Mouse (Mus musculus): ENCODE results near the gene Fcho1. TPM values are rescaled to one million over a fixed set of nuclear protein-coding genes. Genes with fewer than 3 reads are reported as not detected.
"Not testable (repeated sequence)": the region's sequence is repeated elsewhere in the genome, so short reads cannot be mapped to it uniquely, and the experiment has no call there.

The Fcho1 gene
- polyA plus RNA-seq, 1 experiment from 2014 or later: 12.6 TPM

- H3K4me1 ChIP-seq: peaks cover 13% of the 10 kb centered on the region
- H3K27ac ChIP-seq; H3K36me3 ChIP-seq (replicated peaks); DNase-seq (ENCODE audit: extremely low spot score, low spot score); H3K4me3 ChIP-seq; H3K9me3 ChIP-seq: not testable (repeated sequence)
- peaks cover 18% of the 10 kb centered on the region for H3K27me3 ChIP-seq (ENCODE audit: poor library complexity, severe bottlenecking)
Measured at GRCm38 (mm10) chr8:71738316-71738715, 12.8 kb upstream of the Fcho1 start.

- Histone ChIP-seq H3K4me1 (peaks cover 24% of the 10 kb centered on the region), H3K27ac (no peak overlapping the region), H3K4me3 (no peak overlapping the region), H3K27me3 (ENCODE audit: poor library complexity, severe bottlenecking) (peaks cover 41% of the 10 kb centered on the region), H3K36me3 (replicated peaks) (no peaks in the 10 kb centered on the region), H3K9me3 (no peaks in the 10 kb centered on the region)
- DNase-seq (ENCODE audit: extremely low spot score, low spot score): no peak
- WGBS: 47% methylated on average over 3 of the region's 3 CpGs
Measured at GRCm38 (mm10) chr8:71731652-71732230, 6.2 kb upstream of the Fcho1 start.

DNA sequence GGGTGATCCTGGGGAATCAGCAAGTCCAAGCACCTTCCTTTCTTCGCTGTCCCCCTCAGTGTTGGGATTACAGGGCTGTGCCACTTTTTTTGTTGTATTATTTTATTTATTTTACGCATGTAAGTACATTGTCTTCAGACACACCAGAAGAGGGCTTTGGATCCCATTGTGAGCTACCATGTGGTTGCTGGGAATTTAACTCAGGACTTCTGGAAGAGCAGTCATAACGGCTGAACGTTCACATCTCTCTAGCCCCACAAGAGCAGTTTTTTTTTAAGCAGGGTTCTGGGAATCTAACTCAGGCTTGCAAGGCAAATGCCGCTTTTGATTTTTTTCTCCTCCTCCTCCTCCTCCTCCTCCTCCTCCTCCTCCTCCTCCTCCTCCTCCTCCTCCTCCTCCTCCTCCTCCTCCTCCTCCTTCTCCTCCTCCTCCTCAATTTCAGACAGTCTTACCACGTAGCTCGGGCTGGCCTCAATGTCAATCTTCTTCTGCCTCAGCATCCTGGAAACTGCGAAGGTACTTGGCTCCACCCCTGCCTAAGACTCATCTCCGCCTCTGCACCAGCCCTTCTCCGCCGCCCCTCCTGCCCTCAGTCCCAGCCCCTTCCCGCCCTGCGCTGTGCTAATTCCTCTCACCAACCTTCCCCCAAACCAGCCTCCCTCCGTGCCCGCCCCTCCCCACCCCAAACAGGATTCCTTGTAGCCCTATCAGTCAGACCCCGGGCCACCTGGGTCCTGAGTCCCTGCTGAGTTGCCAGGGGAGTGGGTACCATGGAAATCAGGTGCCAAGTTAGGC lies 3.5 kb upstream of the Fcho1 start:
- H3K9me3 ChIP-seq: no peaks in the 10 kb centered on the region
- no peaks in the 10 kb centered on the region for H3K36me3 ChIP-seq (replicated peaks)
- peaks cover 67% of the 10 kb centered on the region for H3K27me3 ChIP-seq (ENCODE audit: poor library complexity, severe bottlenecking)
- 4% methylated on average over 16 of the region's 16 CpGs for WGBS
- no peak for DNase-seq (ENCODE audit: extremely low spot score, low spot score)
- H3K27ac ChIP-seq: peak overlapping the region; percentile 64
- peaks cover 40% of the 10 kb centered on the region for H3K4me1 ChIP-seq
- peak overlapping the region; percentile 49 for H3K4me3 ChIP-seq

DNA sequence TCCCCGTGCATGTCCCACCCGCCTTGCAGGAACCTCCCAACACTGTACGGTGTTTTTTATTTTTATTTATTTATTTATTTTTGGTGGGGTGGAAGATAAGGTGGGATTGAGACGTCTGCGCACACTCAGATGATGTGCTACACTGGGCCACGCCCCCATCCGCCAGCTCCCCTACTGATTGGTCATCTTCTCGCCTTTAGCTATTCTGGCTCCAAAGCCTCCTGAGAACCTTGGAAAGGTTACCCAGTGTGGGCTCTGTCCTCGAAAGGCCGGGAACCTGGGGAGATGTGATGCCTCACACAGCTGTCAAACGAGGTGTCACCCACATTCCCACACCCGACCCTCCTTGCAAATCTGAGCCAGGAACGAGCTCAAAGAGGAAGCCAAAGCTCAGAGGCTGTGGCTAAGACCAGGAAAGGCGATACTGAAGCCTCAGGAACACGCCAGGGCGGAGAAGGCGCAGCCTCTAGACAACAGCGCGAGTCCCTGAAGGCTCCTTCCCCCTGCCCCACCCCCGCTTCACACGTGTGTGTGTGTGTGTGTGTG lies 2.8 kb upstream of the Fcho1 start:
- Histone ChIP-seq H3K9me3 (no peaks in the 10 kb centered on the region), H3K4me1 (peaks cover 40% of the 10 kb centered on the region), H3K27me3 (ENCODE audit: poor library complexity, severe bottlenecking) (peaks cover 74% of the 10 kb centered on the region), H3K36me3 (replicated peaks) (no peaks in the 10 kb centered on the region), H3K27ac (peak overlapping the region; percentile 64), H3K4me3 (peak overlapping the region; percentile 49)
- DNase-seq (ENCODE audit: extremely low spot score, low spot score): peak; percentile 52
- WGBS: 8% methylated on average over 20 of the region's 21 CpGs

GRCm38 (mm10) chr8:71724389-71724788 lies 1.1 kb downstream of the Fcho1 start:
- no peak for DNase-seq (ENCODE audit: extremely low spot score, low spot score)
- Histone ChIP-seq H3K27ac (no peak overlapping the region), H3K4me1 (peaks cover 59% of the 10 kb centered on the region), H3K9me3 (no peaks in the 10 kb centered on the region), H3K4me3 (peak overlapping the region; percentile 86; the same call in 1 of the 2 replicates), H3K27me3 (ENCODE audit: poor library complexity, severe bottlenecking) (peaks cover 74% of the 10 kb centered on the region), H3K36me3 (replicated peaks) (no peaks in the 10 kb centered on the region)
- 80% methylated on average over 4 of the region's 4 CpGs for WGBS

GRCm38 (mm10) chr8:71723047-71723551 lies 2.4 kb downstream of the Fcho1 start:
- no peak overlapping the region for H3K4me3 ChIP-seq
- H3K4me1 ChIP-seq: peaks cover 59% of the 10 kb centered on the region
- 71% methylated on average over 14 of the region's 14 CpGs for WGBS
- H3K27ac ChIP-seq: no peak overlapping the region
- H3K27me3 ChIP-seq (ENCODE audit: poor library complexity, severe bottlenecking): peaks cover 61% of the 10 kb centered on the region
- DNase-seq (ENCODE audit: extremely low spot score, low spot score): no peak
- no peaks in the 10 kb centered on the region for H3K9me3 ChIP-seq
- no peaks in the 10 kb centered on the region for H3K36me3 ChIP-seq (replicated peaks)

- WGBS: 35% methylated on average over 7 of the region's 7 CpGs
- H3K27ac ChIP-seq: peak overlapping the region; percentile 78
- peak; percentile 82 for DNase-seq (ENCODE audit: extremely low spot score, low spot score)
- peak overlapping the region; percentile 23; the same call in 1 of the 2 replicates for H3K4me3 ChIP-seq
- H3K36me3 ChIP-seq (replicated peaks): peaks cover 4% of the 10 kb centered on the region; the same call in 1 of the 2 replicates
- peaks cover 51% of the 10 kb centered on the region for H3K4me1 ChIP-seq
- peaks cover 31% of the 10 kb centered on the region for H3K27me3 ChIP-seq (ENCODE audit: poor library complexity, severe bottlenecking)
- no peaks in the 10 kb centered on the region for H3K9me3 ChIP-seq
Measured at GRCm38 (mm10) chr8:71719928-71720457, 5.5 kb downstream of the Fcho1 start.

DNA sequence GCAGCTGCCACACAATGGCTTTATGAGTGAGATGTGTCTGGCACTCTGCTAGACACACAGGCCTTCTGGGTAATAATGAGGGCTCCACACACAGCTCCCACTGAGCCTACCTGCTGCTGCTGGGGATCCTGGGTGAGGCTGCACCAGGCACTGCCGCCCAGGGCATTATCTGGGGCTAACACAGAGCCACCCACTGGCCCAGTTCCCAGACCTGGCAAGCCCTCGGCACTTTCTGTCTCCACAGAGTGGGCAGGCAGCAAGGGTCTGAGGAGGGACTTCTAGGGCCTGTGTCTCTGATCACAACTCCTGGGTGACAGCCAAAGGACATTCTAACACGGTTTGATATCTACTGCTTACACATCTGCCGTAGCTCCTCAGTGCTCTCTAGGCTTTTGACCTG lies 6.3 kb downstream of the Fcho1 start:
- H3K27ac ChIP-seq: peak overlapping the region; percentile 78
- peaks cover 4% of the 10 kb centered on the region; the same call in 1 of the 2 replicates for H3K36me3 ChIP-seq (replicated peaks)
- DNase-seq (ENCODE audit: extremely low spot score, low spot score): no peak
- no peaks in the 10 kb centered on the region for H3K9me3 ChIP-seq
- H3K4me3 ChIP-seq: no peak overlapping the region
- H3K27me3 ChIP-seq (ENCODE audit: poor library complexity, severe bottlenecking): peaks cover 23% of the 10 kb centered on the region
- peaks cover 43% of the 10 kb centered on the region for H3K4me1 ChIP-seq
- WGBS: 72% methylated on average over 4 of the region's 4 CpGs

DNA sequence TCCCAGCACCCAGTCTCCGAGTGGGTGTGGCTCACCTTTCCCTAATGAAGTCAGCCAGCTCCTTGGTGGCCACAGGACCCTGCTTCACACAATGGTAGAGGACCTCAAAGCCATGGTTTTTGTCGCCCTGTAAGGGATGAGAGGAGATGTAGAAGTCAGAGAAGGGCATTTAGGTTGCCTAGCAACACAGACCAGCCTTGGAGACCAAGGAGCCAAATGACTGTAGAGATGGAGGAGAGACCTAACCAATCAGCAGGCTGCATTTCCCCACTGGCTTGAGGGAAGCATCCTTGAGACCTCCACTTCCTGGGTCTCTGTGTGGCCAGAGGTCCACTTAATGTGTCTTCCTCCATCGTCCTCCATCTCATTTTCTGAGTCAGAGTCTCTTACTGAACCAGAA lies 7.3 kb downstream of the Fcho1 start:
- no peaks in the 10 kb centered on the region for H3K9me3 ChIP-seq
- H3K36me3 ChIP-seq (replicated peaks): peaks cover 4% of the 10 kb centered on the region; the same call in 1 of the 2 replicates
- 24% methylated on average over 3 of the region's 3 CpGs for WGBS
- peaks cover 14% of the 10 kb centered on the region; the same call in 1 of the 2 replicates for H3K27me3 ChIP-seq (ENCODE audit: poor library complexity, severe bottlenecking)
- no peak overlapping the region for H3K27ac ChIP-seq
- H3K4me1 ChIP-seq: peaks cover 43% of the 10 kb centered on the region
- H3K4me3 ChIP-seq: no peak overlapping the region
- DNase-seq (ENCODE audit: extremely low spot score, low spot score): no peak

DNA sequence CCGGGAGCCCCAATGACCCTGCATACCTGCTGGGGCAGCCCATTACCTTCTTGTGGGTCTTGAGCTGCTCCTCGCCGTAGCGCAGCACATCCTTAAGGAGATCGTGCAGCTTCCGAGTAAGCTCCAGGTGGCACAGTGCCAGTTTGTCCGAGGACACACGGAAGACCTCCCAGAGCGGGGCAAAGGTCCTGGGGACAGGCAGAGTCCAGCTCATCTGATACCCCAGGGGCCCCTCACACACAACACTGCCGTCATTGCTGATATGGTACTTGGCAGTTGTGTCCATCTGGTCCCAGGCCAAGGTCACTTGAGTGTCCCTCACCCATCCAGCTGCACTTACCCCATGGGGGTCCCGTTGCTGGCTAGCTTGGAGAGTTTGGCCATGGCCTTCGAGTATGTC lies 8.4 kb downstream of the Fcho1 start:
- no peak overlapping the region for H3K4me3 ChIP-seq
- peaks cover 8% of the 10 kb centered on the region; the same call in 1 of the 2 replicates for H3K27me3 ChIP-seq (ENCODE audit: poor library complexity, severe bottlenecking)
- peaks cover 42% of the 10 kb centered on the region for H3K4me1 ChIP-seq
- no peak overlapping the region for H3K27ac ChIP-seq
- H3K36me3 ChIP-seq (replicated peaks): peaks cover 7% of the 10 kb centered on the region; the same call in 1 of the 2 replicates
- no peak for DNase-seq (ENCODE audit: extremely low spot score, low spot score)
- 94% methylated on average over 12 of the region's 12 CpGs for WGBS
- H3K9me3 ChIP-seq: no peaks in the 10 kb centered on the region

DNA sequence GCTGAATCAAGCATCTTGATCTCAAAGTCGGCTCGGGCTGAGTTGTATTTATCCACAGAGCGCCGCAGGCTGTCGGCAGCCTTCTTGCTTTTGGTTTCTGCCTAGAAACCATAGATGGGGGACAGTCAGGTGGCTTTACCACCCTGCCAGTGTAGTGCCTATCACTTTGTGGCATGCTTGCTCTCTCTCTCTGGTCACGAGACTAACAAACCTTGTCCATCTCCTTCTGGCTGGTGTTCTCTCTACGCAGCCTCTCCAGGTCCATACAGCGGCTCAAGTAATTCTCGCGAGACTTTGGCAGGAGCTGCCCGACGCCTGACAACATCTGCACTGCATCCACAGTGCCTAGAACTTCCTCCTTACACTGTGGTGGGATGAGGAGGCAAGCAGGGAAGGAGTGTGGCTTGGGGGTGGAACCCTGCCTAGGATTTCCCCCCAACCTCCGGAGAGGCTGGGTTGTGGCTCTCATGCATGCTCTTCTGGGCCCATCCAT lies 8.9 kb downstream of the Fcho1 start:
- Histone ChIP-seq H3K4me3 (no peak overlapping the region), H3K4me1 (peaks cover 38% of the 10 kb centered on the region), H3K27me3 (ENCODE audit: poor library complexity, severe bottlenecking) (peaks cover 10% of the 10 kb centered on the region; the same call in 1 of the 2 replicates), H3K9me3 (no peaks in the 10 kb centered on the region), H3K27ac (no peak overlapping the region), H3K36me3 (replicated peaks) (peaks cover 9% of the 10 kb centered on the region; the same call in 1 of the 2 replicates)
- no peak for DNase-seq (ENCODE audit: extremely low spot score, low spot score)
- 88% methylated on average over 13 of the region's 13 CpGs for WGBS

DNA sequence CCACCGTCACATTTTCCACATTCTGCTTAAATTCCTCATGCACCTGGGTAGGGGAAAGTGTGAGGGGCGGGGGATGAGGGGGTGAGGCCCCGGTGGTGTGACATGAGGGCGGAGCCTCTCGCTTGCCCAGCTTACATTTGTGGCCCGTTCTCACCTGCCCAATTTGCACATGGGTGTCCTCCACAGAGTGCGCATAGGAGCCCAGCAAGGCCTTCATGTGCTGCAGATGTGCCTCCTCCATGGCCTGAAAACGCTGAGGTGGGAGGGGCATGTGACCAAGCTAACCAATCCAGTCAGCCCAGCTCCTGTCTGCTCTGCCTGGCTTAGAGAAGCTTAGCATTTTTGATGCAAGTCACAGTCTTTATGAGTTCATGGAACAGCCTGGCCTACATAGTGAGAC lies 10.0 kb downstream of the Fcho1 start:
- H3K27ac ChIP-seq: no peak overlapping the region
- WGBS: 55% methylated on average over 8 of the region's 8 CpGs
- peaks cover 27% of the 10 kb centered on the region for H3K4me1 ChIP-seq
- H3K27me3 ChIP-seq (ENCODE audit: poor library complexity, severe bottlenecking): peaks cover 20% of the 10 kb centered on the region
- no peak overlapping the region for H3K4me3 ChIP-seq
- H3K9me3 ChIP-seq: no peaks in the 10 kb centered on the region
- H3K36me3 ChIP-seq (replicated peaks): peaks cover 9% of the 10 kb centered on the region; the same call in 1 of the 2 replicates
- no peak for DNase-seq (ENCODE audit: extremely low spot score, low spot score)
